Mouse (Mus musculus): ENCODE measurements around the gene Dmrta2. TPM values are rescaled to one million over a fixed set of nuclear protein-coding genes. Genes with fewer than 3 reads are reported as not detected.
A peak's percentile ranks its signal among the peaks of the same experiment; 100 is the strongest.

Gene Dmrta2
- polyA plus RNA-seq, 1 experiment = 0.75 TPM

DNA sequence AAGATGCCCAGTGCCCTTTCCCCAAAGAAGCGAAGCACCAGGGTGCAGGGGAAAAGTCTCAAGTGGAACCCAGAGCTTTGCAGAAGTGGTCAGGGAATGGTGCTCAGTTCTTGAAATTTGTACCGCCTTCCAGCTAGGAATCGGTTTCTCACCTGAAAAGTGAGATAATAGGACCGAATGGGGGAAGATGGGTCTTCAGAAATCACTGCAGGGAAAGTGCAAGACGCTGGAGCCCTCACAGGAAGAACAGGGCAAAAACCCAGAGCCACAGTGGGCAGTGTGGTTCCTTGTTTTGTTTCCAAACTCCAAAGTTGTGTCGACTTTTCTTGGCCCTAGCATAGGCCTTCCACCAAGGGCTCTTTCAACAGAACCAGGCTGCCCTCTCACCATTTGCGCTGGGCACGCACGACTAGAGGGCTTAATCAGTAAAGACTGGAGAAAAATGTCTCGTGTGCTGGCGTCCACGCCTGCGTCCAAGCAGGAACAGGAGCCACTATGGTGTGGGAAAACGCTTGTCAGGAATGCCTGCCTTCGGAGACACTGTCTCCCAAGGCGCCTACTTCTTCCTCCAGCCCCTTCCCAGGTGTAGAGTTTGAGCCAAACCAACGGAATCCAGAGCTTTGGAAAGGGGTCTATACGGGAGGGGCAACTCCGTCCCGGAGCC lies 3.7 kb upstream of the Dmrta2 start:
- H3K9me3 ChIP-seq (replicated peaks; ENCODE audit: control insufficient read depth, insufficient read depth, low read length, poor library complexity, severe bottlenecking) = no peaks in the 10 kb centered on the region
- no peak overlapping the region for H3K9ac ChIP-seq (ENCODE audit: low read depth, poor library complexity, severe bottlenecking)
- no peaks in the 10 kb centered on the region for H3K36me3 ChIP-seq (ENCODE audit: control insufficient read depth, insufficient read depth, low read length, poor library complexity, severe bottlenecking)
- no peaks in the 10 kb centered on the region for H3K4me1 ChIP-seq (ENCODE audit: control insufficient read depth, insufficient read depth, low read length)
- peaks cover 18% of the 10 kb centered on the region for H3K27me3 ChIP-seq (ENCODE audit: control insufficient read depth, insufficient read depth, low read length, poor library complexity, severe bottlenecking)
- TF ChIP-seq POLR2A (IDR thresholded peaks at IDR 0.05; ENCODE audit: insufficient read depth, low read length) (no peak), EP300 (IDR thresholded peaks at IDR 0.05; ENCODE audit: insufficient read depth, low read depth, low read length) (no peak), CTCF (IDR thresholded peaks at IDR 0.05; ENCODE audit: low read depth, low read length) (no peak)
- no peak overlapping the region for H3K4me3 ChIP-seq (ENCODE audit: low read depth, low read length)
- H3K27ac ChIP-seq (ENCODE audit: insufficient read depth, low read length) = no peak overlapping the region

DNA sequence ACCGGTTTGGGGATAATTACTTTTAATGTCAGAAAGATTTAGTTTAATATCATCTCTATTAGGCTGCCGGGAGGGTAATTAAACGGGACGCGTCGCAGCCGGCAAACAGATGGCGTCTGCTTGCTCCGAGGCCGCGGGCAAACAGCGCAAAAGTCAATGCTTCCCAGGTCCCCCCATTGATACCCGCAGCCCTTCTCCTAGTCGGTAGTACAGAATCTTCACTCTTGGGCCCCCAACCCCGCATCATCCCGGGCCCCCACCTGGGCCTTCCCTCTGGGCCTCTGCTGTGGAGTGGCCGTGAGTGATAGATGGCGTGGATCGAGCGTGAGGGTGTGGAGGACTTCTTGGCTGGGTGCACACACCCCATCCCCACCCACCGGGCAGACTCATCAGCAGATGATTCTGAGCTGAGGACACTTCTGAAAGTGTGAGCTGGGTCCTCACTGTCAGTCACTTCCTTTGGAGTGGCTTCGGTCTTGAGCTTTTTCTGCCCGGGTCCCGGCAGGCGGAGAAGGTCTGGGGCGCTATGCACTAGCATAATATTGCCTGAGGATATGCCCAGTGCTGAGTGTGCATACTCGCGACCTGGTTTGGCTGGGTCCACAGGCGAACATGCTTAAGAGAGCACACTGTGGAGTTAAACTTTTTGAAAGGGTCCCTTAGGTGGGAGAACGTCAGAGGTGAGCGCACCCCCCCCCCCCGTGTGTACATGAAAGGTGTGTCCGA lies 3.0 kb upstream of the Dmrta2 start:
- TF ChIP-seq CTCF (IDR thresholded peaks at IDR 0.05; ENCODE audit: low read depth, low read length) (no peak), EP300 (IDR thresholded peaks at IDR 0.05; ENCODE audit: insufficient read depth, low read depth, low read length) (no peak), POLR2A (IDR thresholded peaks at IDR 0.05; ENCODE audit: insufficient read depth, low read length) (no peak)
- no peaks in the 10 kb centered on the region for H3K36me3 ChIP-seq (ENCODE audit: control insufficient read depth, insufficient read depth, low read length, poor library complexity, severe bottlenecking)
- no peaks in the 10 kb centered on the region for H3K9me3 ChIP-seq (replicated peaks; ENCODE audit: control insufficient read depth, insufficient read depth, low read length, poor library complexity, severe bottlenecking)
- no peaks in the 10 kb centered on the region for H3K4me1 ChIP-seq (ENCODE audit: control insufficient read depth, insufficient read depth, low read length)
- no peak overlapping the region for H3K4me3 ChIP-seq (ENCODE audit: low read depth, low read length)
- H3K9ac ChIP-seq (ENCODE audit: low read depth, poor library complexity, severe bottlenecking) = no peak overlapping the region
- no peak overlapping the region for H3K27ac ChIP-seq (ENCODE audit: insufficient read depth, low read length)
- H3K27me3 ChIP-seq (ENCODE audit: control insufficient read depth, insufficient read depth, low read length, poor library complexity, severe bottlenecking) = peaks cover 23% of the 10 kb centered on the region

DNA sequence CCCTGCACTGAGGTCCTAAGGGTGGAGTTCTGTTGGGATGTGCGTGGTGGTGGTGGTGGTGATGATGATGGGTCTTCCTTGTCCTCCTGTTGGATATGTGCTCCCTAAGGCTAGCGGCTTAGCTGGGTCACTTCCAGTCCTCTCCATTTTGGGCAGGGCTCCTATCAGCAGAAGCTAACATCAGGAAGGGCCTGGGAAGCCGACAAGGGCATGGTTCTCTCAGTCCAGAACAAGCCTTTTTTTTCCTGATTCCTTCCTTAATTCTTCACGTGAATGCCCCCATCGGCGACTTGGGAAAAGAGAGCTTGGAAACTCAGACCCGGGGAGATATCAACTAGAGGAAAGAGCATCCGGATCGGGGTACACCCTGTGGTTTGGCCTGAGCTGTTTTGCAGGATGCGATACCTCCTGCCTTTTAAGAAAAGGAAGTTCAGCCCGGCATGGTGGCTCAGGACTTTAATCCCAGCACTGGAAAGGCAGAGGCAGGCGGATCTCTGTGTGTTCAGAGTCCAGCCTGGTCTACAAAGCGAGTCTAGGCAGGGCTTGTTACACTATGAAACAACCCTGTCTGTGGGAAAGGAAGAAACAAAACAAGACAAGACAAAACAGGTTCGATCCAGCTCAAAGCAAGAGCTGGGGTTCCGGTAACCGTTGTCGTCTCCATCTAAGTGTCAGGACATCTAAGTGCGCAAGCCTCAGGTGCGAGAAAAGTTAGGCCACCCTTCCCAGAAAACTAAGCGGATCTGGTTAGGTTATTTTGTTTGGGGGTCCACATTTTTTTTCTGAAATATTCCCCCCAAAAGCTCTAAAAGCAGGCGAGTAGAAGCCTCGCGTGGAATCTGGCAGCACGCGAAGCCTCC lies 2.2 kb upstream of the Dmrta2 start:
- H3K9ac ChIP-seq (ENCODE audit: low read depth, poor library complexity, severe bottlenecking) = no peak overlapping the region
- no peak overlapping the region for H3K27ac ChIP-seq (ENCODE audit: insufficient read depth, low read length)
- TF ChIP-seq EP300 (IDR thresholded peaks at IDR 0.05; ENCODE audit: insufficient read depth, low read depth, low read length) = no peak
- TF ChIP-seq CTCF (IDR thresholded peaks at IDR 0.05; ENCODE audit: low read depth, low read length) = no peak
- TF ChIP-seq POLR2A (IDR thresholded peaks at IDR 0.05; ENCODE audit: insufficient read depth, low read length) = no peak
- H3K27me3 ChIP-seq (ENCODE audit: control insufficient read depth, insufficient read depth, low read length, poor library complexity, severe bottlenecking) = peaks cover 26% of the 10 kb centered on the region
- no peaks in the 10 kb centered on the region for H3K4me1 ChIP-seq (ENCODE audit: control insufficient read depth, insufficient read depth, low read length)
- no peak overlapping the region for H3K4me3 ChIP-seq (ENCODE audit: low read depth, low read length)
- H3K9me3 ChIP-seq (replicated peaks; ENCODE audit: control insufficient read depth, insufficient read depth, low read length, poor library complexity, severe bottlenecking) = no peaks in the 10 kb centered on the region
- H3K36me3 ChIP-seq (ENCODE audit: control insufficient read depth, insufficient read depth, low read length, poor library complexity, severe bottlenecking) = no peaks in the 10 kb centered on the region

DNA sequence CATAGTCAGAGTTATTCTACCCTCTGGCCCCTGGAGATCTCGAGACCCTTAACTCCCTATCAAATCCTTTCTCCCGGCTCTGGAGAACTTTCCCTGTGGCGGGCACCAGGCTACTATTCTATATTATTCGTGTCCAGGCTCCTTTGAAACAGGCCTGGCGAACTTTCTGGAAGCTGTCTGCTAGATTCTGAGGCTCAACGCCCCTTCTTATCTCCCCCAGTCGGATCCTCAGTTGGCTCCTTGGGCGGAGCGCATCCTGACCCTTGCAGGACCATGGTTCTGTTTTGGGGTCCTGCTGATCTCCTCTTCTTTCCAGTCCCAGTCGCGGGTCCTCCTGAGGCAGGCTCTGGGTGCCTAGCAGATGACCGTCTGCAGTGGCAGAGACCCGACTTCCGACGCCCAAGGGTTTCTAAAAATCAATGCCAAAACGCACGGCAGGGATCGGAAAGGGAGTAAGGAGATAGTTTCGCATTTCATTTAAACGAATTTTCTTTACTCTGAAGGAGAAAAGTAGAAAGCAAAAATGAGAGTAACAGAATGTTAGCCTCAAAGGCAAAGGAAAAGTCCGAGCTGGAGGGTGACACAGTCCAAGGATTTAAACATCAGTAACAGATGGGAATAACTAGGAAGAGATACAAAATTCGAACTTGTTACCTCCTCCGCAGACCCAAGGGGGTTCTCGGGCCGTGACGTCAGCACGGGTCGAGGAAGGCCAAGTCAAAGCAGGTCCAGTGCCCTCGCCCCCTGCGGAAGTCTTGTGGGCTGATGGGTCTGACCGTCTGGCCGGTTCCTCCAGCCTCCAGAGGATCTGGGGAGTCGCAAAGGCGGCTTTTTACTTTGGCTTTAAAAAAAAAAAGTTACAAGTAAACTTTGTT lies 1.3 kb upstream of the Dmrta2 start:
- Histone ChIP-seq H3K9me3 (replicated peaks; ENCODE audit: control insufficient read depth, insufficient read depth, low read length, poor library complexity, severe bottlenecking) (no peaks in the 10 kb centered on the region), H3K9ac (ENCODE audit: low read depth, poor library complexity, severe bottlenecking) (no peak overlapping the region), H3K27ac (ENCODE audit: insufficient read depth, low read length) (no peak overlapping the region), H3K4me1 (ENCODE audit: control insufficient read depth, insufficient read depth, low read length) (no peaks in the 10 kb centered on the region), H3K36me3 (ENCODE audit: control insufficient read depth, insufficient read depth, low read length, poor library complexity, severe bottlenecking) (no peaks in the 10 kb centered on the region), H3K27me3 (ENCODE audit: control insufficient read depth, insufficient read depth, low read length, poor library complexity, severe bottlenecking) (peaks cover 34% of the 10 kb centered on the region), H3K4me3 (ENCODE audit: low read depth, low read length) (no peak overlapping the region; the same call in 1 of the 2 replicates)
- TF ChIP-seq POLR2A (IDR thresholded peaks at IDR 0.05; ENCODE audit: insufficient read depth, low read length) = no peak

DNA sequence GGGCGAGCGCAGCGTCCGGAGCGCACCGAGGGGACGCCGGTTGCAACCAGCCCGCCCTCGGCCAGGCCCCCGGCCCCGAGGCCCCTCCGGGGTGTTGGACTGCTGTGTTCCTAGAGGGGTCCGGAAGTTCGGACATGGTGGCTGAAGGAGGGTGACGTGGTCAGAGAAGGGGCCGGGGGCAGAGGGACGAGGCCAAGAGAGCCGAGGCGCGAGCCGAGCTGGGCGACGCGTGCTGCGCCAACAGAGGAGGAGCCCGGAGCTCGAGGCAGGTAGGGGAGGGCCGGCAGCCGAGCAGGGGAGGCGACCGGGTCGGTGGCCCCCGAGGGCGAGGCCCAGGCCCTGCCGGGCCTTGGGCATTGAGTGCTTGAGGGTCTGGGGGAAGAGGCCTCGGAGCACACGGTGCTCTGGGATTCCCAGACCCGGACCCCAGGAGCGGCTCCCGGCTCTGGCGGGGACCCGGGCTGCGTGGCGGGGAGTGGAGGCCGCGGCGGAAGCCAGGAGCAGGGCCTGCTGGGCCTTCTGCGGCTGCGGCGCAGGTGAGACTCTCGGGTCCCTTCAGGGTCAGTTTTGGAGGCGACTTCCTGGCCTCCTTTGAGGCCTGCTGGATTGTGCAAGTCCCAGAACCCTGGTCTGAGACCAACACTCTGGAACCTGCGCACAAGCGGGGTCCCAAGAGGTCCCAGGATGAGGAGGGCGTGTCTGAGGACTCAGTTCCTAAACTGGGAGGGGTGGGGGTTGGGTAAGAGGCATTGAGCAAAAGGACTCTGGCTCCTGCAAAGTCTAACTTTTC lies 410 bp downstream of the Dmrta2 start:
- Histone ChIP-seq H3K27me3 (ENCODE audit: control insufficient read depth, insufficient read depth, low read length, poor library complexity, severe bottlenecking) (peaks cover 47% of the 10 kb centered on the region), H3K36me3 (ENCODE audit: control insufficient read depth, insufficient read depth, low read length, poor library complexity, severe bottlenecking) (no peaks in the 10 kb centered on the region), H3K4me3 (ENCODE audit: low read depth, low read length) (peak overlapping the region; percentile 67), H3K9me3 (replicated peaks; ENCODE audit: control insufficient read depth, insufficient read depth, low read length, poor library complexity, severe bottlenecking) (no peaks in the 10 kb centered on the region), H3K27ac (ENCODE audit: insufficient read depth, low read length) (no peak overlapping the region), H3K9ac (ENCODE audit: low read depth, poor library complexity, severe bottlenecking) (peak overlapping the region; percentile 69), H3K4me1 (ENCODE audit: control insufficient read depth, insufficient read depth, low read length) (no peaks in the 10 kb centered on the region)
- TF ChIP-seq EP300 (IDR thresholded peaks at IDR 0.05; ENCODE audit: insufficient read depth, low read depth, low read length) = no peak
- TF ChIP-seq POLR2A (IDR thresholded peaks at IDR 0.05; ENCODE audit: insufficient read depth, low read length) = no peak
- TF ChIP-seq CTCF (IDR thresholded peaks at IDR 0.05; ENCODE audit: low read depth, low read length) = no peak
